Mouse (Mus musculus): Measurements from ENCODE around the gene Sun1.

Gene Sun1

GRCm38 (mm10) chr5:139251736-139252080 lies 51.3 kb downstream of the Sun1 start:
- DNase-seq (ENCODE audit: low read depth): no peak

- DNase-seq (ENCODE audit: low read depth): peak; percentile 99
Observed at GRCm38 (mm10) chr5:139252081-139252909, 51.9 kb downstream of the Sun1 start, which contains the start of gene Get4. Get4 (plus strand) TSS chr5:139252324.

GRCm38 (mm10) chr5:139252910-139253245 lies 52.4 kb downstream of the Sun1 start:
- no peak for DNase-seq (ENCODE audit: low read depth)

GRCm38 (mm10) chr5:139253301-139253741 lies 52.9 kb downstream of the Sun1 start:
- peak; percentile 75 for DNase-seq (ENCODE audit: low read depth)

GRCm38 (mm10) chr5:139254938-139255337 lies 54.5 kb downstream of the Sun1 start:
- no peak for DNase-seq (ENCODE audit: low read depth)

DNA sequence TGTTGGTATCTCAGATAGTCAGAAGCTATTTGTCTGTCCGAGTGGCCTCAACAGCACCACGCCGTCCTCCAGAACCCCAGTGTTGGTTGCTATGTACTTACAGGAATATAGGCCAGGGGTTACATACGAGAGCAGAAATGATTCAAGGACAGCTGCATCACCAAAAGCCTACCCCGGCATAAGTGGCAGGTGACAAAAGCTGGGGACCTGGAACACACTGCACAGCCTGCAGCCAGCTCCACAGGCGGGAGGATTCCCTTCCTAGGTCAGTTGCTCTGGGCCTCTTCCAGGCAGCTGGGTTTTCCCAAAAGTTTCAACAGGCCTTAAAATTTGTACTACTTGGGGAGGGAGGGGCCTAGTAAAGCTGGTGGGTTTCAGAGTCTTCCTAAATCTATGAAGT lies 55.3 kb downstream of the Sun1 start:
- no peak for DNase-seq (ENCODE audit: low read depth)

DNA sequence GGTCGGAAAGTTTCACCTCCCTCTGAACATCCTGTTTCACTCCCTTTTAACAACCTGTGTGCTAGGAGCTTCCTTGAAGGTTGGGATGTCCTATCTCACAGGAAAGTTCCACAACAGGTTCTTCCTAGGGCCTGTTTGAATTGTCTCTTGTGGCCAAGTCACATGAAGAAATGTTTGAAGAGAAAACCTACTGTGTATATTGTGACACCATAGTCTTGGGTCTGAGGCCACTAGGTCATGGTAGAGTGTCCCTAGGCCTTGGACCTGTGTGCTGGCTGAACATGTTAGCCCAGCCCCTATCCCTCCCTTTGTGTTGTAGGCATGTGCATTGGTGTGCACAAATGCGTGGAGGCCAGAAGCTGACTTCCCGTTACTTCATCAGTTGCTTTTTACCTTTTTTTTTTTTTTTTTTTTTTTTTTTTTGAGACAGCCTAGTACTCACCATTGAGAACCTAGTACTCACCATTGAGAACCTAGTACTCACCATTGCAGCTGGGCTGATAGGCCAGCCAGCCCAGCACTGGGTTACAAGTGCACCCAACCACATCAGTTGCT lies 55.9 kb downstream of the Sun1 start:
- DNase-seq (ENCODE audit: low read depth): no peak

DNA sequence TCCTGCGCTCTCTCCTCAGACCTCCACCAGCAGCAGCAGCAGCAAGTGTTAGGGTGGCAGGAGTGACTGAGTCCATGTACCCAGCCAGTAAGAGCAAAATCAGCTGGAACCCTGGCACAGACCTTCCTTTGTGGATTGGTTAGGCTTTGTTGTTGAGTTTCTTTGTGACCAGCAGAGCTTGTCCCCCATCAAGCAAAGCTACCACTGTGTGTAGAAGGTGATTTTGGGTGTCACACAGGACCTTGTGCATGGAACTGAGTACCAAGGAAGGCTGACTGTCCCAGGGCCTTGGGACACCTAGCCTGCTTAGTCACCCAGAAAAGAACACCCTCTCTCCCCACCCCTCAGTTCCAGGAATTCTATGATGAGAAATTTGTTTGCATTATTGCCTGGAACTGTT lies 56.8 kb downstream of the Sun1 start:
- no peak for DNase-seq (ENCODE audit: low read depth)

DNA sequence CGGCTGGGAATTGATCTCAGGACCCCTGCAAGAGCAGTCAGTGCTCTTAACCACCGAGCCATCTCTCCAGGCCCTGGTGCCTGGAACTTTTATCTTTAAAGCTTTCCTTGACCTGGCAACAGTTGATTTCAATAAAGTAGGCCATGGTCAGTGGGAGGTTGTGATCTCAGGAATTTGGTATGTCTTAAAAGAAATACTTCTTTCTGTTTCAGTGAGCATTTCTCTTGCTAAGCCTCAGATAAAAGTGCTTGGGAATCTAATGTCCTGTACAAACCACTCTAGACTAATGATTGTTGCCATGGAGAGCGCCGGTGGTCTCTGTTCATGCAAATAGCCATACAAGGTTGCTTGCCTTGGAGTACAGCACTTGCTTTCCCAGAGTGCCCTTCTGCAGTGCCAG lies 57.4 kb downstream of the Sun1 start:
- DNase-seq (ENCODE audit: low read depth): no peak

DNA sequence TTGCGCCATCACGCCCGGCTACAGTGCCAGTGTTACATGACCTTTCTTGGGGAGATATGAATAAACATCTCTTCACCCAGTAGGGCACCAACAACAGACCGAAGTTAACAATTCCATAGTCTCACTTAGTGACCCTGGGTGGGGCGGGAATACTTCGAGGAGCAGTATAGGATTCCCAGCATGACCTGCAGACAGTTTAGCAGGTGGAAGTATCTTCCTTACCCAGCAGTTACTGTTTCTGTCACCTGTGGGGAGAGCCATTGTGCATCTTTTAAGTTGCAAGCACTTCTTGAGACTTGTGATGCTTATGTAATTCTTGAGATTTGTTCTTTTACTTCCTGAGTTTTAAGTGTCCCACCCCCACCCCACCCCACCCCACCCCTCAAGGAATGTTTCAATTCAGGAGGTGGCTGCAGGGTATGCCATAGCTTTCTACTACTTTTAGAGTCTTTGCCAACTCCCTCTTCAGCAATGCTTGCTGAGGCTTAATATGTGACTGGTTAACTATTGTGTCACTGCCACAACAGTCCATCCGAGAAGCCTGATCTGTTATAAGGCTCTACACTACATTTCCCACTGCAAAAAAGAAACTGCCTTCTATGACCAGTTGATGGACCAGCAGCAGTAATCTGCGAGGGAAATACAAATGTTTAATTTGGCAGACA lies 58.1 kb downstream of the Sun1 start:
- DNase-seq (ENCODE audit: low read depth): no peak

DNA sequence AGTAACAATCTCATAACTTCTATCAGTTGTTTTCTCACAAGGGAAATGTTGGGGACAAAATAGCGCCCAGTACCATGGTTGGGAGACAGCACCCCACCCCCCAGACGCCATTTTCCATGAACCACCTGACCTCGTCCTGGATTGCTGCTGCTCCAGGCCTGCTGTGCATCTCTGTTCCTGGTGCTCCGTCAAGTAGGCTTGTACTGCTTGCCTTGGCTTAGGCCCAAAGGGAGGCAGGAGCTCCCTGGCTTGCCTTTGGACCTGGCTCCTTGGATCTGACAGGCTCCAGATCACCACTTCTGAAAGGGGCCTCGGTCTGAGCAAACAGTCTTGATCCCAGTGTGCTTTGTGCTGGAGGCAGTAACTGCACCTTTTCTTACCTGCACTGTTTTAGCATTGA lies 59.4 kb downstream of the Sun1 start:
- DNase-seq (ENCODE audit: low read depth): no peak

DNA sequence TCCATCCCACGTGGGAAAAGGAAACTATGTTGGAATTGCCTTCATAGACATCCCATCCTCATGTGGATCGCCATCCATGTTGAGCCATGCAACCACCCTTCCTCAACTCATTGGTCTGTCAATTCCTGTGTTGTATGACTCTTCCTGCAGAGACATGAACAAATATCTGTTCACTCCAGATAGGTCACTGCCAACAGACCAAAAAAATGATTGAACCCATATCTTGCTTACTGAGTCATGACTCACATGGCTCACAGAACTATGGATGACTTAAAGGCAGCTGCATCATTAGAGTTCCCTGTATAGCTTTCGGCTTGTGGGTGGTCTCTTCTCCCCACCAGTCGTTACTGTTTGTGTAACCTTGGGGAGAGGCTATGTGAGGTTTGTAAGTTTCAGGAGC lies 61.0 kb downstream of the Sun1 start:
- no peak for DNase-seq (ENCODE audit: low read depth)

GRCm38 (mm10) chr5:139267661-139268060 lies 67.2 kb downstream of the Sun1 start:
- no peak for DNase-seq (ENCODE audit: low read depth)

DNA sequence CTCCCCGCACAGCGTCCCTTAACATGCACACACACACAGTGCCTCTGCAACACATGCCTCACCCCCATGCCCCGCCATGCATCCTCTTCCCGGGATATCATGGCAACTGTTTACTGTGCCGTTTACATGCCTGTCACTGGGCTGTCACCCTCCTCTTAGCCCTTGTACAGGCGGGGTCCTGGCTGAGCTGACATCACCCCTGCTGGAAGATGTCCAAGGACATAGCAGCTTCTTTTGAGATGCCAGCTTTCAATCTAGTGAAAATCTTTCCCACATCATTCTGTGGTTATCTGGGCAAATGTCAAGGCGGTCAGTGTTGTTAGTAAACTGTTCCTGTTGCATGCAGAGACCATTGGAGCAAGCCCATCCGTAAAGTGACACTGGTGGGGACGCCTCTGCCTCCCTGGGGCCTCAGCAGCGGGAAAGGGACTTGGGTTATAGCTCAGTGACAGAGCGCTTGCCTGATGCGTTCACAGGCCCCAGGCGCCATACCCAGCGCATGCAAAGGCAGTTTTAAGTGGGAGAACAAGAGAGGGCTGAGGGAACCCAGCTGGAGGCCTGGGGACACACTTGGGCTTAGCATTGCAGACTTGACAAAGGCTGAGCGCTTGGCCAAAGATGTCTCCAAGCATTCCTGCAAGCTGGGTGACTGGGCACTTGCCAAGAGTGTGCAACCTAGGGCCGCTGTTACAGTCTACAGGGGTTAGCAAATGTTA lies 70.5 kb downstream of the Sun1 start:
- DNase-seq (ENCODE audit: low read depth): no peak

GRCm38 (mm10) chr5:139271994-139272554 lies 71.6 kb downstream of the Sun1 start:
- DNase-seq (ENCODE audit: low read depth): no peak

- DNase-seq (ENCODE audit: low read depth): no peak
Observed at GRCm38 (mm10) chr5:139277287-139277686, 76.8 kb downstream of the Sun1 start.

DNA sequence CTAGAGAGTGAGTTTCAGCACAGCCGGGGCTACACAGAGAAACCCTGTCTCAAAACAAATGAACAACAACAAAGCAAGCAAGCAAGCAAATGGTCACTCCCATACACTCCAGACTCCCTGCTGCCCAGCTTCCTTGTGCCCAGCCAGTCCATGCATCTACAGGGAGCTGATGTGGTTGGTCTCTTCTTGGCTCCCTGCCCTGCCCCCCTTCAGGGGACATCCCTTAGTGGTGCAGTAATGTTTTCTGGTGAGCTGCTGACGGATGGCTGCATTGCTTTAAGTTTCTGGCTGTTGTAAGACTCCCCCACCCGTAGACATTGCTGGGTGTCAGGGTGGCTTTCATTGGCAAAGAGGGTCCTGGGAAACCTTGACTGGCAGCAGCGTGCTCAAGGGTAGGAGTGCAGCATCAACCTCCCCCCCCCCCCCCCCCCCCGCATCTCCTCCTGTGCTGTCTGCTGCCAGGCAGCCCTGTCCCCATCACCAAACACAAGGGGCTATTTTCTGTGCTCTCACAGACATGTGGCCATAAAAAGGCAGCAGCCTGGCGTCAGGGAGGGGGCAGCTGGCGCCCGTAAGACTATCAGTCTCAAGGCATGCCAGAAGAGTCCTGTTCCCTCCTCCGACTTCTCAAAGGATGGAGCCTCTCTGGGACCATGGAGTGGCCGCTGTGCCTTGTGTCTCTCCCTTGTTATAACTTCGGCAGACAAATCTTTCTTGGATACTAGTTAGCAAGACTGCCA lies 81.1 kb downstream of the Sun1 start:
- DNase-seq (ENCODE audit: low read depth): no peak

- peak; percentile 89 for DNase-seq (ENCODE audit: low read depth)
Observed at GRCm38 (mm10) chr5:139282191-139282590, 81.8 kb downstream of the Sun1 start.

GRCm38 (mm10) chr5:139283460-139284180 lies 83.2 kb downstream of the Sun1 start:
- peak; percentile 89 for DNase-seq (ENCODE audit: low read depth)

GRCm38 (mm10) chr5:139285383-139286067 lies 85.1 kb downstream of the Sun1 start:
- DNase-seq (ENCODE audit: low read depth): no peak
